Mouse (Mus musculus) hindbrain, postnatal 0 days (tissue): ENCODE results near the gene Fmc1. TPM values are rescaled to one million over a fixed set of nuclear protein-coding genes. Genes with fewer than 3 reads are reported as not detected.
A peak's percentile ranks its signal among the peaks of the same experiment; 100 is the strongest.
"Not testable (repeated sequence)": the region's sequence is repeated elsewhere in the genome, so short reads cannot be mapped to it uniquely, and the experiment has no call there.

Source experiments
- ATAC-seq: fragments of 200-750 bp; cut with Nextera tagmentation; 2 replicates; pipeline ENCODE4 v1.8.0; 2017; ENCODE audit warnings: mild to moderate bottlenecking, moderate TSS enrichment, moderate library complexity
- DNase-seq: peaks from one replicate; pipeline ENCODE4 v3.0.0-alpha.2; 2015; ENCODE audit warnings: low spot score
- H3K27ac ChIP-seq: fragments of 300-500 bp; sonication (generic); 2 replicates; pipeline ENCODE4 v1.5.1; 2014; ENCODE audit warnings: mild to moderate bottlenecking
- H3K27me3 ChIP-seq: fragments of 300-500 bp; sonication (generic); 2 replicates; pipeline ENCODE4 v1.6.1; 2014; ENCODE audit warnings: low read length, mixed read lengths; ENCODE audit not compliant: insufficient read depth
- H3K36me3 ChIP-seq: fragments of 300-500 bp; sonication (generic); 2 replicates; pipeline ENCODE4 v1.6.1; 2014; ENCODE audit warnings: low read length, mixed read lengths; ENCODE audit not compliant: insufficient read depth
- H3K4me1 ChIP-seq: fragments of 300-500 bp; sonication (generic); 2 replicates; pipeline ENCODE4 v1.6.1; 2014; ENCODE audit warnings: antibody characterized with exemption, low read length, mixed read lengths; ENCODE audit not compliant: insufficient read depth
- H3K4me2 ChIP-seq: fragments of 300-500 bp; sonication (generic); 2 replicates; pipeline ENCODE4 v1.6.1; 2014; ENCODE audit warnings: low read depth, mild to moderate bottlenecking, low read length, moderate library complexity, mixed read lengths
- H3K4me3 ChIP-seq: fragments of 300-500 bp; sonication (generic); 2 replicates; pipeline ENCODE4 v1.5.1; 2014; ENCODE audit warnings: low read length
- H3K9ac ChIP-seq: fragments of 300-500 bp; sonication (generic); replicated peaks from 2 replicates; pipeline ENCODE4 v1.6.1; 2014; ENCODE audit warnings: mild to moderate bottlenecking, low read length, moderate library complexity, mixed read lengths
- H3K9me3 ChIP-seq: fragments of 300-500 bp; sonication (generic); 2 replicates; pipeline ENCODE4 v1.6.1; 2016; ENCODE audit warnings: low read length, mixed read lengths
- CTCF ChIP-seq: IDR thresholded peaks from 2 replicates; pipeline ENCODE4 v1.5.1; 2016; ENCODE audit warnings: antibody characterized with exemption, control low read depth, low read depth
- WGBS: fragments of 180-500 bp; shearing (Covaris S2); extraction: QIAGEN DNeasy Blood & Tissue Kit; methylation state at CpG from one replicate; pipeline ENCODE4 v1.1.7; 2014; 5-methylcytosine and 5-hydroxymethylcytosine counted together
- polyA plus RNA-seq: library from polyadenylated mRNA; unstranded; fragments of >200 nt; fragmentation: Nextera tagmentation; extraction: Ambion mirVana; gene quantifications from 2 replicates; pipeline ENCODE4 v1.2.1, GENCODE M21; 2015
- total RNA-seq: library from RNA; depleted of rRNA; stranded (reverse); fragments of >200 nt; gene quantifications from 2 replicates; pipeline ENCODE4 v1.2.3, GENCODE M21; 2014

Fmc1 gene
- total and polyA plus RNA-seq, 2 experiments from 2014 or later: 55.8 to 260 TPM

- Histone ChIP-seq H3K27ac (no peak overlapping the region), H3K4me2 (no peak overlapping the region), H3K9me3 (no peaks in the 10 kb centered on the region), H3K4me1 (no peaks in the 10 kb centered on the region), H3K36me3 (no peaks in the 10 kb centered on the region), H3K9ac (no peak overlapping the region), H3K4me3 (no peak overlapping the region), H3K27me3 (no peaks in the 10 kb centered on the region)
- ATAC-seq: no peak
- DNase-seq: no peak
- 90% methylated on average over 1 of the region's 1 CpGs for WGBS
- no peak for TF ChIP-seq CTCF
Measured at GRCm38 (mm10) chr6:38547707-38548106, 14.4 kb downstream of the Fmc1 start.

- not testable (repeated sequence) for DNase-seq, H3K4me2 ChIP-seq, H3K4me3 ChIP-seq, H3K4me1 ChIP-seq, H3K27ac ChIP-seq, ATAC-seq, H3K9ac ChIP-seq, H3K36me3 ChIP-seq, H3K9me3 ChIP-seq, H3K27me3 ChIP-seq
- 91% methylated on average over 7 of the region's 7 CpGs for WGBS
Measured at GRCm38 (mm10) chr6:38548595-38548994, 15.3 kb downstream of the Fmc1 start.

GRCm38 (mm10) chr6:38549840-38550239 is 16.5 kb downstream of the Fmc1 start:
- Histone ChIP-seq H3K4me3 (peak overlapping the region; percentile 74; the same call in 1 of the 2 replicates), H3K27ac (peak overlapping the region; percentile 99; the same call in 1 of the 2 replicates), H3K4me2 (peak overlapping the region; percentile 62)
- H3K27me3 ChIP-seq, H3K9ac ChIP-seq, H3K4me1 ChIP-seq, H3K36me3 ChIP-seq, H3K9me3 ChIP-seq, DNase-seq, ATAC-seq: not testable (repeated sequence)
- 77% methylated on average over 6 of the region's 6 CpGs for WGBS

GRCm38 (mm10) chr6:38550250-38551061 is 17.2 kb downstream of the Fmc1 start:
- peak overlapping the region; percentile 87 for H3K9ac ChIP-seq
- no peaks in the 10 kb centered on the region for H3K9me3 ChIP-seq
- H3K36me3 ChIP-seq: no peaks in the 10 kb centered on the region
- DNase-seq (peak; percentile 73), ATAC-seq (peak; percentile 32)
- H3K4me1 ChIP-seq: no peaks in the 10 kb centered on the region; the same call in 1 of the 2 replicates
- no peak for TF ChIP-seq CTCF
- peak overlapping the region; percentile 62 for H3K4me2 ChIP-seq
- 4% methylated on average over 28 of the region's 28 CpGs for WGBS
- no peaks in the 10 kb centered on the region for H3K27me3 ChIP-seq
- H3K4me3 ChIP-seq: peak overlapping the region; percentile 74
- peak overlapping the region; percentile 99 for H3K27ac ChIP-seq

GRCm38 (mm10) chr6:38551062-38551988 is 18.0 kb downstream of the Fmc1 start, which contains the start of gene Luc7l2:
Luc7l2 (plus strand) TSS chr6:38551334.
- Histone ChIP-seq H3K27ac (peak within 1 kb of the TSS; percentile 99), H3K9ac (peak within 1 kb of the TSS; percentile 87), H3K4me1 (no peaks in the 10 kb centered on the region; the same call in 1 of the 2 replicates), H3K27me3 (no peaks in the 10 kb centered on the region), H3K36me3 (no peaks in the 10 kb centered on the region), H3K4me2 (peak within 1 kb of the TSS; percentile 62), H3K4me3 (peak within 1 kb of the TSS; percentile 74), H3K9me3 (no peaks in the 10 kb centered on the region)
- 1% methylated on average over 78 of the region's 98 CpGs for WGBS
- ATAC-seq (peak; percentile 91), DNase-seq (peak; percentile 100)
- peak; percentile 8; the same call in 1 of the 2 replicates for TF ChIP-seq CTCF

- peak overlapping the region; percentile 99 for H3K27ac ChIP-seq
- no peaks in the 10 kb centered on the region for H3K36me3 ChIP-seq
- H3K4me3 ChIP-seq: peak overlapping the region; percentile 74
- H3K9ac ChIP-seq: peak overlapping the region; percentile 86
- no peaks in the 10 kb centered on the region for H3K9me3 ChIP-seq
- 2% methylated on average over 32 of the region's 32 CpGs for WGBS
- H3K4me1 ChIP-seq: no peaks in the 10 kb centered on the region; the same call in 1 of the 2 replicates
- peak overlapping the region; percentile 59 for H3K4me2 ChIP-seq
- DNase-seq (peak; percentile 98), ATAC-seq (peak; percentile 94)
- H3K27me3 ChIP-seq: no peaks in the 10 kb centered on the region
- TF ChIP-seq CTCF: no peak
Measured at GRCm38 (mm10) chr6:38551989-38552635, 18.8 kb downstream of the Fmc1 start.
